Mouse (Mus musculus): ENCODE data around the gene Znrd1as. TPM values are rescaled to one million over a fixed set of nuclear protein-coding genes. Genes with fewer than 3 reads are reported as not detected.

The Znrd1as gene
- polyA plus RNA-seq, 1 experiment from 2014 or later, result 9.8 TPM

DNA sequence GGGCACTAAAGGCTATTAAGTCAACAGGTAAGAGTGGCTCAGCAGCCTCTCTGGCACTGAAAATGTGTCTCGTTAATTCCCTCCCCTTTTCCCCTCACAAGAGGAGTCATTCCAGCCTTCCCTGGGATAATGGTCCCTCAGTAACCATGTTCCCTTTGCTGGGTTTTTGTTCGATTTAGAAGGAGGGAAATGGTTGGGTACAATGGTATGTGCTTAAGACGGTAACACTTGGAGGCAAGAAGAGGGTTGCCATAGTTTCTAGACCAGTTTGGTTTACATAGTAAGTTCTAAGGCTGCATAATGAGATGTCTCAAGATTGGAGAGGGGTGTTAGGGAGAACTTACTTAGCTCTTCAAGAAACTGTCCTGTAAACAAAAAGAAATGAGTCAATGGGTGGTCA is 53.3 kb downstream of the Znrd1as start:
- Histone ChIP-seq H3K9me3 (ENCODE audit: control insufficient read depth, low read length) (no peaks in the 10 kb centered on the region), H3K9ac (ENCODE audit: low read depth, low read length) (no peak overlapping the region), H3K36me3 (ENCODE audit: control insufficient read depth, insufficient read depth, low read length) (peaks cover 2% of the 10 kb centered on the region; the same call in 1 of the 2 replicates), H3K27me3 (ENCODE audit: control insufficient read depth, insufficient read depth, low read length) (no peaks in the 10 kb centered on the region), H3K4me1 (replicated peaks; ENCODE audit: control insufficient read depth, insufficient read depth, low read length) (no peaks in the 10 kb centered on the region), H3K4me2 (replicated peaks; ENCODE audit: low read depth, low read length) (no peak overlapping the region), H3K27ac (ENCODE audit: low read depth, low read length) (no peak overlapping the region), H3K4me3 (ENCODE audit: low read depth, low read length) (no peak overlapping the region)
- WGBS, result 81% methylated on average over 3 of the region's 3 CpGs
- DNase-seq (ENCODE audit: low spot score) (no peak), ATAC-seq (ENCODE audit: low FRiP score) (no peak)

DNA sequence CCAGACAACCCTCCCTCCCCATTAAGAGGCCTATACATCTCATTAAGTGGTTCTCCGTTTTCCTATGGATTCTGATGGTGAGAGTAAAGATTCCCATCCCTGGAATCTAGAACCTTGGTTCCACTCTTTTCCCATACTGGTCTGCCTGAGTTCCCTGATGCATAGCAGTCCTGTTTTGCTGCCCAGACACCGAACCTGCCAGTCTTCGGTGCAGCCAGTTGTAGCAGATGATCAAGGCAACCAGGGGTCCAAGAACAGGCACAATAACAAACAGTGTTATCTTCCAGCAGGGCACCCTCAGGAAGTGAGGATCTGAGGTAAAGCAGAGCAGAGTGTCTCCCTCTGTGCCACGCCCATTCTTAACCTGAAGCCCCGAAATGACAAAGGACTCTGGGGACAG is 53.7 kb downstream of the Znrd1as start:
- Histone ChIP-seq H3K27me3 (ENCODE audit: control insufficient read depth, insufficient read depth, low read length) (no peaks in the 10 kb centered on the region), H3K4me2 (replicated peaks; ENCODE audit: low read depth, low read length) (no peak overlapping the region), H3K4me3 (ENCODE audit: low read depth, low read length) (no peak overlapping the region), H3K27ac (ENCODE audit: low read depth, low read length) (no peak overlapping the region), H3K36me3 (ENCODE audit: control insufficient read depth, insufficient read depth, low read length) (peaks cover 2% of the 10 kb centered on the region; the same call in 1 of the 2 replicates), H3K9ac (ENCODE audit: low read depth, low read length) (no peak overlapping the region), H3K4me1 (replicated peaks; ENCODE audit: control insufficient read depth, insufficient read depth, low read length) (no peaks in the 10 kb centered on the region), H3K9me3 (ENCODE audit: control insufficient read depth, low read length) (no peaks in the 10 kb centered on the region)
- no peak for DNase-seq (ENCODE audit: low spot score)
- 77% methylated on average over 5 of the region's 5 CpGs for WGBS
- no peak for ATAC-seq (ENCODE audit: low FRiP score)

Other genes with a start within 250 kb of the Znrd1as start
- gene H2-M10.5, start 185.7 kb upstream of the Znrd1as start, polyA plus RNA-seq (2014; fragmentation: Nextera tagmentation; extraction: Ambion mirVana), result not detected in 2 replicates
- gene H2-M10.6, start 146.4 kb upstream of the Znrd1as start, polyA plus RNA-seq (2014; fragmentation: Nextera tagmentation; extraction: Ambion mirVana), result not detected in 2 replicates
- gene Trim26, start 121.5 kb upstream of the Znrd1as start, polyA plus RNA-seq (2014; fragmentation: Nextera tagmentation; extraction: Ambion mirVana), result 34.9 and 35.2 TPM in 2 replicates
- 0.48 and 0.70 TPM in 2 replicates for gene Trim15, start 91.4 kb upstream of the Znrd1as start, polyA plus RNA-seq (2014; fragmentation: Nextera tagmentation; extraction: Ambion mirVana)
- gene Trim10, start 89.0 kb upstream of the Znrd1as start, polyA plus RNA-seq (2014; fragmentation: Nextera tagmentation; extraction: Ambion mirVana), result 6.6 and 6.7 TPM in 2 replicates
- gene Trim40, start 68.5 kb upstream of the Znrd1as start, polyA plus RNA-seq (2014; fragmentation: Nextera tagmentation; extraction: Ambion mirVana), result not detected in 2 replicates
- not detected in 2 replicates for gene Trim31, start 60.5 kb upstream of the Znrd1as start, polyA plus RNA-seq (2014; fragmentation: Nextera tagmentation; extraction: Ambion mirVana)
- 0.34 and 1.4 TPM in 2 replicates for gene Rnf39, start 15.7 kb upstream of the Znrd1as start, polyA plus RNA-seq (2014; fragmentation: Nextera tagmentation; extraction: Ambion mirVana)
- 161 and 165 TPM in 2 replicates for gene Ppp1r11, start 6.9 kb upstream of the Znrd1as start, polyA plus RNA-seq (2014; fragmentation: Nextera tagmentation; extraction: Ambion mirVana)
- gene Znrd1, start within 50 bp of the Znrd1as start, polyA plus RNA-seq (2014; fragmentation: Nextera tagmentation; extraction: Ambion mirVana), result 82.8 and 86.9 TPM in 2 replicates
- not detected in 2 replicates for gene 2410137M14Rik, start 22.6 kb downstream of the Znrd1as start, polyA plus RNA-seq (2014; fragmentation: Nextera tagmentation; extraction: Ambion mirVana)
- 0.86 and 1.1 TPM in 2 replicates for gene H2-M5, start 30.9 kb downstream of the Znrd1as start, polyA plus RNA-seq (2014; fragmentation: Nextera tagmentation; extraction: Ambion mirVana)
- gene Zfp57, start 42.6 kb downstream of the Znrd1as start, polyA plus RNA-seq (2014; fragmentation: Nextera tagmentation; extraction: Ambion mirVana), result 137 and 153 TPM in 2 replicates
- gene Mog, start 64.8 kb downstream of the Znrd1as start, polyA plus RNA-seq (2014; fragmentation: Nextera tagmentation; extraction: Ambion mirVana), result 0.39 and 0.61 TPM in 2 replicates
- gene Gabbr1, start 87.4 kb downstream of the Znrd1as start, polyA plus RNA-seq (2014; fragmentation: Nextera tagmentation; extraction: Ambion mirVana), result 16.8 and 24.8 TPM in 2 replicates
- 0.06 TPM in 1 of 2 replicates, not detected in the other for gene Olfr90, start 129.9 kb downstream of the Znrd1as start, polyA plus RNA-seq (2014; fragmentation: Nextera tagmentation; extraction: Ambion mirVana)
- 0.08 TPM in 1 of 2 replicates, not detected in the other for gene Olfr91, start 139.7 kb downstream of the Znrd1as start, polyA plus RNA-seq (2014; fragmentation: Nextera tagmentation; extraction: Ambion mirVana)
- not detected in 2 replicates for gene Olfr92, start 161.5 kb downstream of the Znrd1as start, polyA plus RNA-seq (2014; fragmentation: Nextera tagmentation; extraction: Ambion mirVana)
- gene Olfr93, start 202.9 kb downstream of the Znrd1as start, polyA plus RNA-seq (2014; fragmentation: Nextera tagmentation; extraction: Ambion mirVana), result not detected in 2 replicates
- not detected in 2 replicates for gene Ubd, start 235.3 kb downstream of the Znrd1as start, polyA plus RNA-seq (2014; fragmentation: Nextera tagmentation; extraction: Ambion mirVana)
- gene Olfr94, start 242.4 kb downstream of the Znrd1as start, polyA plus RNA-seq (2014; fragmentation: Nextera tagmentation; extraction: Ambion mirVana), result not detected in 2 replicates